Mouse (Mus musculus): ENCODE results near the gene Alox12e.

- TF ChIP-seq POLR2A (IDR thresholded peaks at IDR 0.05; ENCODE audit: low read depth, low read length) (no peak), CTCF (conservative IDR thresholded peaks at IDR 0.05; ENCODE audit: insufficient read depth, insufficient read length, low read depth, low read length) (no peak)
These were observed 25.0 kb downstream of the Alox12e start for GRCm38 (mm10) chr11:70297405-70297804.
